ENCODE assay signal across 11 mouse cellular contexts in genomic region chrX:142574945-142575710, GRCm38 (mm10).
DNase-seq lines count a peak whose midpoint lies in the region; ATAC-seq and TF ChIP-seq lines count a peak whose summit lies in the region.
"Had no signal": no experiment of that assay in that cellular context is flagged by ENCODE, and none has a peak within 500 bp of the region (broad histone marks: within the 10 kb centered on the region; RNA-seq: fewer than 3 reads in every experiment).

No protein-coding gene starts in this region.

- no peak for TF ChIP-seq POLR2A in lung, adult 2 months (IDR thresholded peaks at IDR 0.05; ENCODE audit: borderline replicate concordance, extremely low read depth, low read depth, low read length)

- H3K36me3 ChIP-seq in lung, postnatal 0 days (ENCODE audit: insufficient read depth, low read length) = no peaks in the 10 kb centered on the region
- no peaks in the 10 kb centered on the region for H3K36me3 ChIP-seq in splenic B cell, adult 2 months (ENCODE audit: control insufficient read depth, insufficient read depth, low read length, poor library complexity, severe bottlenecking)
- H3K36me3 ChIP-seq: limb, embryonic 13.5 days had no signal

- H3K9ac ChIP-seq in lung, postnatal 0 days (replicated peaks; ENCODE audit: low read depth) = no peak overlapping the region
- H3K9ac ChIP-seq: hindbrain, embryonic 14.5 days; limb, embryonic 13.5 days had no signal

- no peaks in the 10 kb centered on the region for H3K27me3 ChIP-seq in lung, postnatal 0 days (replicated peaks; ENCODE audit: insufficient read depth, low read length)
- no peaks in the 10 kb centered on the region for H3K27me3 ChIP-seq in splenic B cell, adult 2 months (ENCODE audit: control insufficient read depth, insufficient read depth, low read length, poor library complexity, severe bottlenecking)
- H3K27me3 ChIP-seq: limb, embryonic 13.5 days had no signal

- H3K27ac ChIP-seq in lung, postnatal 0 days (ENCODE audit: low read length) = no peak overlapping the region
- H3K27ac ChIP-seq: hindbrain, embryonic 14.5 days; limb, embryonic 13.5 days had no signal

- H3K4me3 ChIP-seq in lung, postnatal 0 days (ENCODE audit: low read depth, low read length) = no peak overlapping the region
- H3K4me3 ChIP-seq in lung, adult 2 months (replicated peaks; ENCODE audit: extremely low read depth, low read depth, low read length) = no peak overlapping the region
- H3K4me3 ChIP-seq: erythroblast, embryonic 14.5 days; limb, embryonic 13.5 days had no signal

- 0 out of 2 replicates have a peak, but pooled peaks have one; percentile 9 for TF ChIP-seq CTCF in lung, postnatal 0 days (IDR thresholded peaks at IDR 0.05)
- no peak for TF ChIP-seq CTCF in lung, adult 2 months (IDR thresholded peaks at IDR 0.05; ENCODE audit: insufficient read depth, low read length)

- ATAC-seq in CD4-positive, CD25-positive, alpha-beta regulatory T cell, adult 4 months = no peak
- no peak for ATAC-seq in lung, postnatal 0 days
- 0 out of 2 replicates have a peak, but pooled peaks have one; percentile 18 for ATAC-seq in common myeloid progenitor, adult 5-6 weeks (replicated peaks; ENCODE audit: low read depth, poor library complexity, severe bottlenecking)

- H3K9me3 ChIP-seq in lung, postnatal 0 days (ENCODE audit: low read length) = no peaks in the 10 kb centered on the region
- H3K9me3 ChIP-seq: limb, embryonic 13.5 days had no signal

- no peaks in the 10 kb centered on the region for H3K4me1 ChIP-seq in lung, postnatal 0 days (ENCODE audit: insufficient read depth, low read depth, low read length)
- no peaks in the 10 kb centered on the region for H3K4me1 ChIP-seq in lung, adult 2 months (ENCODE audit: control insufficient read depth, insufficient read depth, low read length)
- H3K4me1 ChIP-seq: limb, embryonic 13.5 days had no signal

- peak; percentile 1 for DNase-seq in CD4-positive, CD25-positive, alpha-beta regulatory T cell, adult 2 months (ENCODE audit: low read depth, low spot score)
- no peak for DNase-seq in lung, postnatal 0 days (ENCODE audit: low spot score)
- no peak for DNase-seq in lung, adult 2 months
- peak; percentile 4 for DNase-seq in splenic B cell, adult 2 months (ENCODE audit: low read depth, low spot score)
- no peak for DNase-seq in adrenal gland, postnatal 4 days (ENCODE audit: low spot score in 2 of 2)
- no peak for DNase-seq in frontal cortex, postnatal 36 days (ENCODE audit: low spot score in 2 of 2)

- no peak overlapping the region for H3K4me2 ChIP-seq in lung, postnatal 0 days (replicated peaks; ENCODE audit: low read depth, low read length)
- H3K4me2 ChIP-seq: hindbrain, embryonic 14.5 days; limb, embryonic 13.5 days had no signal

- no peak for TF ChIP-seq EP300 in lung, postnatal 0 days (IDR thresholded peaks at IDR 0.05)

- 61% methylated on average over 10 of the region's 10 CpGs for WGBS in lung, postnatal 0 days
- WGBS in lung, adult 2 months = 59% methylated on average over 10 of the region's 10 CpGs

Comparison
In these comparisons a context has a peak if more than half of its experiments do, and no peak if none do; other contexts are left out.
1. DNase-seq: peak in CD4-positive, CD25-positive, alpha-beta regulatory T cell, adult 2 months (single experiment) and splenic B cell, adult 2 months (single experiment); none in lung, postnatal 0 days (single experiment), lung, adult 2 months (single experiment), adrenal gland, postnatal 4 days (0 of 2) and frontal cortex, postnatal 36 days (0 of 2).